Mouse (Mus musculus) liver, embryonic 15.5 days (tissue): Measurements from ENCODE around the gene Pam16. TPM values are rescaled to one million over a fixed set of nuclear protein-coding genes. Genes with fewer than 3 reads are reported as not detected.

Experiments used
- ATAC-seq: fragments of 200-750 bp; cut with Nextera tagmentation; 2 replicates; pipeline ENCODE4 v1.8.0; 2017; ENCODE audit warnings: moderate number of reproducible peaks, mild to moderate bottlenecking, moderate library complexity; ENCODE audit not compliant: insufficient read depth
- H3K27ac ChIP-seq: fragments of 300-500 bp; sonication (generic); replicated peaks from 2 replicates; pipeline ENCODE4 v1.5.1; 2015; ENCODE audit warnings: mild to moderate bottlenecking, inconsistent platforms
- H3K27me3 ChIP-seq: fragments of 300-500 bp; sonication (generic); 2 replicates; pipeline ENCODE4 v1.6.1; 2015; ENCODE audit warnings: mild to moderate bottlenecking, inconsistent platforms
- H3K36me3 ChIP-seq: fragments of 300-500 bp; sonication (generic); replicated peaks from 2 replicates; pipeline ENCODE4 v1.6.1; 2015; ENCODE audit warnings: moderate library complexity, mild to moderate bottlenecking, inconsistent platforms
- H3K4me1 ChIP-seq: fragments of 300-500 bp; sonication (generic); replicated peaks from 2 replicates; pipeline ENCODE4 v1.6.1; 2015; ENCODE audit warnings: inconsistent platforms
- H3K4me2 ChIP-seq: fragments of 300-500 bp; sonication (generic); 2 replicates; pipeline ENCODE4 v1.6.1; 2015; ENCODE audit warnings: moderate library complexity, mild to moderate bottlenecking, inconsistent platforms
- H3K4me3 ChIP-seq: fragments of 300-500 bp; sonication (generic); replicated peaks from 2 replicates; pipeline ENCODE4 v1.5.1; 2015; ENCODE audit warnings: mild to moderate bottlenecking, inconsistent platforms
- H3K9ac ChIP-seq: fragments of 300-500 bp; sonication (generic); 2 replicates; pipeline ENCODE4 v1.6.1; 2015; ENCODE audit warnings: moderate library complexity, mild to moderate bottlenecking, inconsistent platforms
- H3K9me3 ChIP-seq: fragments of 300-500 bp; sonication (generic); replicated peaks from 2 replicates; pipeline ENCODE4 v1.6.1; 2016; ENCODE audit warnings: inconsistent platforms
- WGBS: fragments of 180-500 bp; shearing (Covaris S2); methylation state at CpG from one replicate; pipeline ENCODE4 v1.1.7; 2015; ENCODE audit warnings: mixed read lengths; ENCODE audit not compliant: insufficient replicate concordance; 5-methylcytosine and 5-hydroxymethylcytosine counted together
- polyA plus RNA-seq: library from polyadenylated mRNA; unstranded; fragments of >200 nt; fragmentation: Nextera tagmentation; extraction: Ambion mirVana; gene quantifications from 2 replicates; pipeline ENCODE4 v1.2.1, GENCODE M21; 2015

Gene Pam16
- polyA plus RNA-seq, 1 experiment from 2014 or later, result 53.2 TPM

DNA sequence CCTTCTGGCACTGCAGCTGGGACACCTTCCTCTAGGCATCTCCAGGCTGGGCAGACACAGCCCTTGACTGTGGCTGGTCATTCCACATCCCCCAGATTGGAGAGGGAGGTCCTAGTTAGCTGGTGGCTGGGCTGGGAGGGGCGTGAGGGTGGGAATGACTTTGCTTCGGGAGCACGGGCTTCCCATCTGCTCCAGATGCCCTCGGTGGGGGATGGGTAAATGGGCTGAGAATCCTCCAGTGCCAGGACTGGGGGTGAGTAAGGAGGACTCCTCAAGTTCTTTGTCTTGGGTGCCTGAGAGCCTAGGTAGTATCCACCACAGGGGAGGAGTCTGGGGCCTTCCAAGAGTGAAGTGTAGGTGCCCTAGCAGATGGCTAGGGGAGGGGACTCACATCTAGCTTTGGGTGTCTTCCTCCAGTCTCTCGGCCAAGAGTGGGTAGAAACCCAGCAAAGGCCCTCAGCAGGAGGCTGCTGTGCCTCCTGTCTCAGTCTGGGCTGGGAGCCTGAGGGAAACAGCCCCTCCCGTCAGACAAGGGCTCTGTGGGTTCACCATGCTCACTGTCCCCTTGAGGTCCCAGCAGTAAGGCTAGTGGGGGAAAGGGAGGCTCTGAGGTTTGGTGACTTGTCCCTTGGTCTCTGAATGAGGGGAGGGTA, 25.8 kb downstream of the Pam16 start:
- H3K36me3 ChIP-seq, result no peaks in the 10 kb centered on the region
- peaks cover 71% of the 10 kb centered on the region for H3K4me1 ChIP-seq
- H3K27ac ChIP-seq, result no peak overlapping the region
- peaks cover 39% of the 10 kb centered on the region for H3K27me3 ChIP-seq
- H3K4me3 ChIP-seq, result no peak overlapping the region
- no peak overlapping the region; the same call in 1 of the 2 replicates for H3K9ac ChIP-seq
- no peak for ATAC-seq
- no peaks in the 10 kb centered on the region for H3K9me3 ChIP-seq
- H3K4me2 ChIP-seq, result no peak overlapping the region
- WGBS, result 45% methylated on average over 6 of the region's 6 CpGs

DNA sequence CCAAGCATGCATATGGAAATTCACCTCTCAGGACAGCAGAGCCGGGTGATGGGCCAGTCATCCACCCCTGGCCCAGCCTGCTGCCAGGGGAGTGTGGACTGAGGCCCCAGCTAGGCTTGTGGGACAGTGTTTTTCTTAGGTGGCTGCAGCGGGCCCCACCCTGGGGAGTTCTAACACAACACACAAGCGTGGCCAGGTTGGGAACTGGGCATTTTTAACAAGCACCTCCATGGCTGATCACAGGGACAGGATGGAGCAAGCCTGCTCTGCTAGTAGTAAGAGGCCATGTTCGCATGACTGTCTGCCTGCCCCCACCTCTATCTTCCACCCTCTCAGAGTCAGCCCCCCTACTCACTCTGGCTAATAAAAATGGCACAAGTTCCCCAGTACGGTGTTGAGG, 26.7 kb downstream of the Pam16 start:
- Histone ChIP-seq H3K9me3 (no peaks in the 10 kb centered on the region), H3K4me1 (peaks cover 66% of the 10 kb centered on the region), H3K4me3 (no peak overlapping the region), H3K4me2 (no peak overlapping the region), H3K9ac (no peak overlapping the region), H3K27me3 (peaks cover 49% of the 10 kb centered on the region), H3K27ac (no peak overlapping the region), H3K36me3 (no peaks in the 10 kb centered on the region)
- no peak for ATAC-seq
- WGBS, result 63% methylated on average over 5 of the region's 5 CpGs

DNA sequence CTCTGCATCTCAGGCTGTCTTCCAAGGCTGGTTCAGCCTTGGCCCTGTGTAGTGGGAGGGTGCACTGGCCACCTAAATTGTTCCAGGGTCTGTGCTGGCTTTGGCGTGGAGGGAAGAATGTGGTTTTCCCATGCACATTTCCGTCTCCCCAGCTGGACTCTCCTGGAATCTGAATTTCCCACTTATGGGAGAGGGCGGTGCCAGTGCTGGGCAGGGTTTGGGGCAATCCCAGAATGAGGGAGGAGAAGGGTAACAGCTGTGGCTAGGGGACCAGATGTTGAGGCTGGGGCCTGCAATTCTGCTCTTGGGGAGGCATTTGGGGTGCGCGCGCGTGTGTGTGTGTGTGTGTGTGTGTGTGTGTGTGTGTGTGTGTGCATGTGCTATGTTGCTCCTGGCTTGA, 27.5 kb downstream of the Pam16 start:
- ATAC-seq, result no peak
- no peaks in the 10 kb centered on the region for H3K9me3 ChIP-seq
- no peak overlapping the region for H3K27ac ChIP-seq
- 72% methylated on average over 7 of the region's 7 CpGs for WGBS
- H3K4me1 ChIP-seq, result peaks cover 60% of the 10 kb centered on the region
- H3K27me3 ChIP-seq, result peaks cover 57% of the 10 kb centered on the region
- H3K36me3 ChIP-seq, result no peaks in the 10 kb centered on the region
- no peak overlapping the region for H3K4me3 ChIP-seq
- no peak overlapping the region for H3K9ac ChIP-seq
- no peak overlapping the region for H3K4me2 ChIP-seq

DNA sequence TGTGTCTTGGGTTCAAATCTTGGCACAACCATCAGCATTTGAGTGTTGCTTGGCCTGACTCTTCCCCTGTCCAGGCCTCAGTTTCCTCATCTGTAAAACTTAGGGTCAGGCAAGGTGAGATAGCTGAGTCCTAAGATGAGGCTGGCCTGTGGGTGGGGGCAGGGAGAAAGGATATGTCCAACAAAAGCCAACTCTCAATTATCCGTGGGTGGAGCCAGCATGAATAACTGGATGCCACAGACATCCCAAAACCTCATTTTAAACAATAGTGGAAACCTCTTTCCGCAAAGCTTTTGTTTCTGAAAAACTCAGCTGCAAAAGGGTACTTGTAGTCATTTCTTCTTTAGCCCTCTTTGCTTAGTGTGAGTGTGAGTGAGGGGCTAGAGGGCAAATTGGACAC, 28.0 kb downstream of the Pam16 start:
- peaks cover 56% of the 10 kb centered on the region for H3K4me1 ChIP-seq
- H3K27ac ChIP-seq, result no peak overlapping the region
- no peak overlapping the region for H3K4me3 ChIP-seq
- no peak overlapping the region for H3K4me2 ChIP-seq
- peaks cover 61% of the 10 kb centered on the region for H3K27me3 ChIP-seq
- H3K9ac ChIP-seq, result no peak overlapping the region
- H3K9me3 ChIP-seq, result no peaks in the 10 kb centered on the region
- ATAC-seq, result no peak
- 56% methylated on average over 2 of the region's 2 CpGs for WGBS
- no peaks in the 10 kb centered on the region for H3K36me3 ChIP-seq

DNA sequence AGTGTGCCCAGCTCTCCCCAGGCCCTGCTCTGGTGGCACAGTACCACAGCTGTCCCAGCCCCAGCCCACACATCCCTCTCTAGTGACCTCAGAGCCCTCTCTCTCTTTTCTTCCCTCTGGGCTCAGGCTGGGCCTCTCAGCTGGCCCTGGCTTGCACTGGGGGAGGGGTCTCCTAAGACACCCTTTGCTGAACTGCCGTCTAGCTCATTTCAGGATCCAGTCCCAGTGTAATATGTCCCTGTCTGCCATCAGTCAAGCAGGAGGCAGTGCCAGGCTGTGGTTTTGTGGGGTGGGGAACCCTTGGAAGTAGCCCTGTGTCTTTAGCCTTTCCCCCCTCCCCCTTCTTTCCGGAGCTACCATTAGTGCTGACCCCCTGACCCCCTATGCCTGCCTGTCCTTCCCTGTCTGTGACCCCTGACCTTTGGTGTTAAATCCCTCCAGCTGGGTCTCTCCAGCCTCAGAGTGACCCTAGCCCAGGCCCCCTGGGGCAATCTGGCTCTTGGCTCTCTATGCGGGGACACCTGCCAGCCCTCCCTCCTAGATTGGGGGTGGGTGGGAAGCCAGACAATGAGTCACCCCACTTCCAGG, 28.6 kb downstream of the Pam16 start:
- H3K4me1 ChIP-seq, result peaks cover 52% of the 10 kb centered on the region
- peaks cover 65% of the 10 kb centered on the region for H3K27me3 ChIP-seq
- H3K36me3 ChIP-seq, result no peaks in the 10 kb centered on the region
- H3K4me3 ChIP-seq, result peak overlapping the region; percentile 60; the same call in 1 of the 2 replicates
- no peaks in the 10 kb centered on the region for H3K9me3 ChIP-seq
- H3K4me2 ChIP-seq, result peak overlapping the region; percentile 69
- H3K9ac ChIP-seq, result 0 out of 2 replicates have a peak overlapping the region, but pooled peaks have one; percentile 8
- 53% methylated on average over 3 of the region's 3 CpGs for WGBS
- H3K27ac ChIP-seq, result no peak overlapping the region
- no peak for ATAC-seq

DNA sequence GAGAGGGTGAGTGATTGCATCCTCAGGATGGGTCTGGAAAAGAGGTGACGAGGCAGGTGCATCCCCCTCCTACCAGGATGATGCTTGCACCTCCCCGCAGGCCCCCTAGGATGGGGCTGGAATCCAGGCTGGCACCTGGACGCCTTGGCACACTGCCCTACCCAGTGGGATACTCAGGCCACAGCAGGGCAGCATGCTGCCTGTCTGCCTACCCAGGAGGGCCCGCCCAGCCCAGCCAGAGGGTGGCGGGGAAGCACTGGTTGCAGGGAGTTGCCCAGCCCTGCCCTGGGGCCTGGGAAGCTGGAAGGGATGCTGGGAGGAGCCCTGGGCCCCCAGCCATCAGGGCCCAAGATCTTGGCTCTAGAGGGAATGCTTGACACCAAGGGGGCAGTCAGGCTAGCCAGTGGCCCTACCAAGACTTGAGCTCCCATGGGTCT, 29.2 kb downstream of the Pam16 start:
- H3K9me3 ChIP-seq, result no peaks in the 10 kb centered on the region
- H3K4me1 ChIP-seq, result peaks cover 45% of the 10 kb centered on the region
- H3K27me3 ChIP-seq, result peaks cover 69% of the 10 kb centered on the region
- H3K9ac ChIP-seq, result no peak overlapping the region
- no peak; the same call in 1 of the 2 replicates for ATAC-seq
- 0 out of 2 replicates have a peak, but pooled peaks cover 2% of the 10 kb centered on the region for H3K36me3 ChIP-seq
- no peak overlapping the region for H3K27ac ChIP-seq
- 30% methylated on average over 5 of the region's 5 CpGs for WGBS
- peak overlapping the region; percentile 69 for H3K4me2 ChIP-seq
- H3K4me3 ChIP-seq, result peak overlapping the region; percentile 60

DNA sequence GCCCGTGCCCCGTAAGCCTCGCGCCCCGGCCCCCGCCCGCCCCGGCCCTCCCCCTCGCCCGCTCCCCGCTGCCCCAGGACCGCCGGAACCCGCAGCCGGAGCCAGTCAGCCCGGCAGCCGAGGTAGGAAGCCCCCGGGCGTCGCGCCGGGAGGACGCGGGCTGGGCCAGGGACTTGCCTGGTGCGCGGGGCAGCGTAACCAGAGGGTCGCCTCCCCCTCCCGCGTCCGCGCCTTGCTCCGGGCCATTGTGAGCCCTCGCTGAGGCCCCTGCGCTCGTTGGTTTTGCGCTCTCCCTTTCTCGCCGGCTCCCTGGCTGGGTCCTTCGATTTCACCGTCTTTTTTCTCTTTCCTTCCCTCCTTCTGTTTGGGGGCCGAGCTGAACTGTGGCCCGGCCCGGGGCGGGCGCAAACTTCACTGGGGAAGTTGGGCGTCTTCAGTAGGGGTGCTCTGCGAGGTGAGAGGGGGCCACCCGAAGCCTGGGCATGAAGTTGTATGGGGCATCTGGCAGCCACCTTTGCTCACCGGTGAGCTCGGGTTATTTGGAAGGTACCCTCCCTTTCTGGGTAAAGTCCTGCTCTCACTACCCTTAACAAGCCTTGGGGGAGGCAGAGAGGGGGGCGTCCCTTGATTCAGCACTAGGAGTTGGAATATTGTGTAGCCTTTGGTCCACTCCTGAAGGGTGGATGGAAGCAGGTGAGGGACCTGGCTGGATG, 29.8 kb downstream of the Pam16 start:
- H3K4me2 ChIP-seq, result peak overlapping the region; percentile 69
- 0 out of 2 replicates have a peak, but pooled peaks cover 4% of the 10 kb centered on the region for H3K36me3 ChIP-seq
- peak overlapping the region; percentile 51; the same call in 1 of the 2 replicates for H3K27ac ChIP-seq
- peak overlapping the region; percentile 45 for H3K9ac ChIP-seq
- no peak for ATAC-seq
- WGBS, result 1% methylated on average over 51 of the region's 52 CpGs
- H3K4me3 ChIP-seq, result peak overlapping the region; percentile 60
- H3K27me3 ChIP-seq, result peaks cover 69% of the 10 kb centered on the region
- no peaks in the 10 kb centered on the region for H3K9me3 ChIP-seq
- peaks cover 40% of the 10 kb centered on the region for H3K4me1 ChIP-seq

DNA sequence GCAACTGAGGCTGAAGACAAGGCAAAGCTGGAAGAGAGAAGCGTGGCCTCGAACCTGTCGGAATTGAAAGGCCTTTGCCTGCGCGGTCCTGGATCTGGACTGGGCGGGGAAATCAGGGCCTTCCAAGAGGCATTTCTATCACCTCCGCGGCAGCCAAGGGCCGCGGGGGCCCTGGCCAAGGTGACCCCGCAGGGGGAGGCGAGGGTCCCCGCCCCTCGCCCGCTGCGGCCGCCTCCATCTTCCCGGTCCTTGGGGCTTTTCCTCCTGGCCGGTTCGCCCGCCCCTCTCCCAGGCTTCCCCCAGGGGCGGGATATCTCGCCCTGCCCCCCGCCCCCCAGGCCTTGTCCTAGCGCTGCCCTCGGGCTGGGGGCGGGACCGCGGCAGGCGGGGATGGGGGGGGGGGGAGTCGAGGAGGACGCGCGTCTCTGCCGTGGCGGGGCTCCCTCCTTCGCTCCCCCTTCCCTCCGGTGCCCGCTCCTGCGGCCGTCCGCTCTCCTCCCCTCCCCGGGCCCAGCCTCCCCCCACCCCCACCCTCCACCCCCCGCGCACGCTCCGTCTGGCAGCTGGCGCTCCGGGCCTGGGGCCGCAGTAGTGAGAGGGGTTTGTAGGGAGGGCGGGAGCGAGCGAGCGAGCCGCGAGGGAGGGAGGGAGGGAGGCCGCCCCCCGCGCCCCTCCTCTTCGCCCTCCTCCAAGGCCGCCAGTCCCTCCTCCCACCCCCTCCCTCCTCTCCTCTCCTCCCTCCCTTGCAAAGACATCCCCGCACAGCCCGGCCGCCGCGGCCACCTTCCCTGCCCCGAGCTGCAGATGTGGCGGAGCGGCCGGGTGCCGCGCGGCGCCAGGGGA, 30.6 kb downstream of the Pam16 start, which contains the start of gene Glis2:
Gene Glis2 (plus strand): TSS at position 743 of the 843 bp plus-strand sequence.
- peak within 1 kb of the TSS; percentile 51 for H3K27ac ChIP-seq
- H3K9ac ChIP-seq, result peak within 1 kb of the TSS; percentile 45
- H3K4me1 ChIP-seq, result peaks cover 39% of the 10 kb centered on the region
- WGBS, result 3% methylated on average over 38 of the region's 74 CpGs
- no peaks in the 10 kb centered on the region for H3K9me3 ChIP-seq
- H3K4me2 ChIP-seq, result peak within 1 kb of the TSS; percentile 69
- ATAC-seq, result peak; percentile 69
- 0 out of 2 replicates have a peak, but pooled peaks cover 4% of the 10 kb centered on the region for H3K36me3 ChIP-seq
- H3K27me3 ChIP-seq, result peaks cover 69% of the 10 kb centered on the region
- H3K4me3 ChIP-seq, result peak within 1 kb of the TSS; percentile 60

DNA sequence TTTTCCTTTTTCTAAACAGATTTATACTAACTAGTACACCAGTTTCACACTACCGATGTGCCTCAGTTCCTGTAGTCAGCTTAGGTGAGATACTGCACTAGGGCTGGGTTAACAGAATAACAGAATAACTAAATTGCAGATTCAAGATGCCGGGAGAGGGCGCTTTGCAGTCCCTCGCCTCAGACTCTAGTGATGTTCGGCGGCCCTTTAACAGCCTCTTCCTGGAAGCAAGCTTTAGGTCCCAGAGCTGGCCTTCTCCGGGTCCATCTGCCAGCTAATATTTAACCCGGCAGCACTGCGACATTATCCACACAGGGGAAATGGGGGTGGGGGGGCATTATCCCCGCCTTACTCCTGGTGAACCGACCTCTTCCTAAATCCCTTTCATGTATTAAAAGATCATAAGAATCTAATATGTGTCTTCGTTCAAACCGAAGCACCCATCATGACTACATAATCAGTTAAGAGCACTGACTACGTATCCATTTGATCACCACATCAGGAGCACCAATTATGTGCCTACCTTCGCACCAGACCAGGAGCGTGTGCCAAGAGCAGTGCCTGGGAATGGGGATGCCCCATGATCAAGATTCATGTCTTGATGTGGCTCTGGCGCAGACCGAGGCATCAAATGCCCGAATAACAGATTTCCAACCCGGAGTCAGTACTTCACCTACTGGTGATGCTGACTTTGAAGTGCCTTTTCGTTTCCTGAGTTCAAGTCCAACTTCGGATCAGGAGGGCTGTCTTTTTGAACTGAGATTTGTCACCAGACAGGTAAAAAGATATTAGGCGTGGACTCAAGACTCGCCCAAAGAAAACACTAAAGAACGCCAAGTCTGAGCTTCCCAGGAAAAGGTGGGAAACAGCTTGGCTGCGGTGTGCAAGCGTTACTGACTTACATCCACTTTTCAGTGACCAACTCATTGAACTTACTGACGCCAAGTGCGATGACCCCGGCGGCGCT, 31.6 kb downstream of the Pam16 start:
- ATAC-seq, result peak; percentile 17; the same call in 1 of the 2 replicates
- Histone ChIP-seq H3K9ac (no peak overlapping the region), H3K4me2 (peak overlapping the region; percentile 69), H3K27me3 (peaks cover 69% of the 10 kb centered on the region), H3K4me1 (peaks cover 33% of the 10 kb centered on the region), H3K9me3 (no peaks in the 10 kb centered on the region), H3K36me3 (0 out of 2 replicates have a peak, but pooled peaks cover 4% of the 10 kb centered on the region), H3K4me3 (peak overlapping the region; percentile 60), H3K27ac (peak overlapping the region; percentile 42)
- WGBS, result 24% methylated on average over 32 of the region's 32 CpGs

DNA sequence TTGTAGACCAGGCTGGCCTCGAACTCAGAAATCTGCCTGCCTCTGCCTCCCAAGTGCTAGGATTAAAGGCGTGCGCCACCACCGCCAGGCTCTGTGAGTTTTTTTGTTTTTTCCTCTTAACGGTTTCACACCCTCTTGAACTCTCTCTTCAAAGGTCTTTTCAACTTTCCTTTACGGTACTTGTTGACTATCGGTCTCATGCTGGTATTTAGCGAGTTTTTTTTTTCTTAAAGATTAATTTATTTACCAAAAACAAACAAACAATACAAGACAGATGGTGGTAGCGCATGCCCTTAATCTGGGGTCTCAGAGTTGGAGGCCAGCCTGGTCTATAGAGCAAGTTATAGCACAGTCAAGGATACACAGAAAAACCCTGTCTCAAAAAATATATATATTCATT, 34.6 kb downstream of the Pam16 start:
- Histone ChIP-seq H3K9ac (no peak overlapping the region), H3K27me3 (peaks cover 41% of the 10 kb centered on the region), H3K36me3 (0 out of 2 replicates have a peak, but pooled peaks cover 4% of the 10 kb centered on the region), H3K27ac (no peak overlapping the region), H3K4me1 (peaks cover 42% of the 10 kb centered on the region), H3K4me3 (no peak overlapping the region), H3K9me3 (no peaks in the 10 kb centered on the region), H3K4me2 (no peak overlapping the region)
- no peak for ATAC-seq
- 83% methylated on average over 9 of the region's 9 CpGs for WGBS
